Comparison of ENCODE assay signal across 13 mouse cellular contexts in genomic region chr19:34344702-34345101, GRCm38 (mm10).
"Had no signal": no experiment of that assay in that cellular context is flagged by ENCODE, and none has a peak within 500 bp of the region (broad histone marks: within the 10 kb centered on the region; RNA-seq: fewer than 3 reads in every experiment).

No protein-coding gene starts in this region.

- H3K36me3 ChIP-seq: limb, embryonic 12.5 days; liver, embryonic 12.5 days; midbrain, embryonic 10.5 days; midbrain, embryonic 15.5 days; neural tube, embryonic 12.5 days had no signal

- H3K4me1 ChIP-seq: liver, embryonic 12.5 days; midbrain, embryonic 10.5 days; neural tube, embryonic 12.5 days had no signal

- H3K4me2 ChIP-seq: limb, embryonic 12.5 days; liver, embryonic 12.5 days; midbrain, embryonic 15.5 days; neural tube, embryonic 12.5 days had no signal

- H3K27ac ChIP-seq: liver, embryonic 12.5 days; midbrain, embryonic 10.5 days; midbrain, embryonic 15.5 days; neural tube, embryonic 12.5 days had no signal

- H3K9me3 ChIP-seq: limb, embryonic 12.5 days; liver, embryonic 12.5 days; midbrain, embryonic 10.5 days; midbrain, embryonic 15.5 days; neural tube, embryonic 12.5 days had no signal

- DNase-seq: kidney, postnatal 25 days; layer of hippocampus, postnatal 36 days; lung, embryonic 14.5 days; lung, postnatal 4 days; right cerebral cortex, postnatal 4 days; spleen, adult 18-20 months; thymus, adult 18-20 months; thymus, postnatal 14 days had no signal

- H3K9ac ChIP-seq: limb, embryonic 12.5 days; liver, embryonic 12.5 days; lung, embryonic 14.5 days; midbrain, embryonic 15.5 days; neural tube, embryonic 12.5 days had no signal

- ATAC-seq: liver, embryonic 12.5 days; midbrain, embryonic 15.5 days had no signal

- H3K4me3 ChIP-seq: limb, embryonic 12.5 days; liver, embryonic 12.5 days; midbrain, embryonic 10.5 days; midbrain, embryonic 15.5 days; neural tube, embryonic 12.5 days had no signal

- H3K27me3 ChIP-seq: limb, embryonic 12.5 days; liver, embryonic 12.5 days; midbrain, embryonic 15.5 days; neural tube, embryonic 12.5 days had no signal
